Mouse (Mus musculus) ES-Bruce4 (cell line): ENCODE data around the gene Bscl2.

Experiments
- CTCF ChIP-seq: IDR thresholded peaks from one replicate; pipeline ENCODE4 v1.8.1; 2011; ENCODE audit warnings: low read depth, low read length
- EP300 ChIP-seq: IDR thresholded peaks from 2 replicates; pipeline ENCODE4 v1.6.1; 2011; ENCODE audit warnings: low read depth, low read length; ENCODE audit not compliant: insufficient read depth
- POLR2A ChIP-seq: IDR thresholded peaks from one replicate; pipeline ENCODE4 v1.8.1; 2011; ENCODE audit warnings: low read length; ENCODE audit not compliant: insufficient read depth

- no peak for TF ChIP-seq CTCF
- no peak for TF ChIP-seq POLR2A
- TF ChIP-seq EP300 = no peak
These were observed 919 bp downstream of the Bscl2 start for GRCm38 (mm10) chr19:8838041-8838730.
